Mouse (Mus musculus): ENCODE results near the gene Nelfe. TPM values are rescaled to one million over a fixed set of nuclear protein-coding genes. Genes with fewer than 3 reads are reported as not detected.

Gene Nelfe
- total RNA-seq, 1 experiment from 2014 or later: 40.6 TPM

- no peak for ATAC-seq (replicated peaks in 1 of 2; ENCODE audit: insufficient read depth in 1 of 2, low FRiP score in 2 of 2, low TSS enrichment in 1 of 2, low read depth in 1 of 2, poor library complexity in 2 of 2, severe bottlenecking in 2 of 2)
Observed at GRCm38 (mm10) chr17:34881166-34881565, 31.0 kb downstream of the Nelfe start.

- ATAC-seq (replicated peaks in 1 of 2; ENCODE audit: insufficient read depth in 1 of 2, low FRiP score in 2 of 2, low TSS enrichment in 1 of 2, low read depth in 1 of 2, poor library complexity in 2 of 2, severe bottlenecking in 2 of 2): no peak
Observed at GRCm38 (mm10) chr17:34881683-34882310, 31.6 kb downstream of the Nelfe start, which contains the start of gene Gm20547. Gm20547 (minus strand) TSS chr17:34882042.

GRCm38 (mm10) chr17:34883332-34883731 is 33.1 kb downstream of the Nelfe start:
- ATAC-seq (replicated peaks in 1 of 2; ENCODE audit: insufficient read depth in 1 of 2, low FRiP score in 2 of 2, low TSS enrichment in 1 of 2, low read depth in 1 of 2, poor library complexity in 2 of 2, severe bottlenecking in 2 of 2): peak; percentile 49 to 66; a peak in 2 of 4 replicates

GRCm38 (mm10) chr17:34884704-34885103 is 34.5 kb downstream of the Nelfe start:
- no peak for ATAC-seq (replicated peaks in 1 of 2; ENCODE audit: insufficient read depth in 1 of 2, low FRiP score in 2 of 2, low TSS enrichment in 1 of 2, low read depth in 1 of 2, poor library complexity in 2 of 2, severe bottlenecking in 2 of 2)

- no peak for ATAC-seq (replicated peaks in 1 of 2; ENCODE audit: insufficient read depth in 1 of 2, low FRiP score in 2 of 2, low TSS enrichment in 1 of 2, low read depth in 1 of 2, poor library complexity in 2 of 2, severe bottlenecking in 2 of 2)
Observed at GRCm38 (mm10) chr17:34885615-34886014, 35.4 kb downstream of the Nelfe start.

- no peak for ATAC-seq (replicated peaks in 1 of 2; ENCODE audit: insufficient read depth in 1 of 2, low FRiP score in 2 of 2, low TSS enrichment in 1 of 2, low read depth in 1 of 2, poor library complexity in 2 of 2, severe bottlenecking in 2 of 2)
Observed at GRCm38 (mm10) chr17:34887942-34888341, 37.8 kb downstream of the Nelfe start.

- ATAC-seq (replicated peaks in 1 of 2; ENCODE audit: insufficient read depth in 1 of 2, low FRiP score in 2 of 2, low TSS enrichment in 1 of 2, low read depth in 1 of 2, poor library complexity in 2 of 2, severe bottlenecking in 2 of 2): no peak
Observed at GRCm38 (mm10) chr17:34890074-34890743, 40.0 kb downstream of the Nelfe start.

- no peak for ATAC-seq (replicated peaks in 1 of 2; ENCODE audit: insufficient read depth in 1 of 2, low FRiP score in 2 of 2, low TSS enrichment in 1 of 2, low read depth in 1 of 2, poor library complexity in 2 of 2, severe bottlenecking in 2 of 2)
Observed at GRCm38 (mm10) chr17:34891377-34891776, 41.2 kb downstream of the Nelfe start.

- ATAC-seq (replicated peaks in 1 of 2; ENCODE audit: insufficient read depth in 1 of 2, low FRiP score in 2 of 2, low TSS enrichment in 1 of 2, low read depth in 1 of 2, poor library complexity in 2 of 2, severe bottlenecking in 2 of 2): no peak
Observed at GRCm38 (mm10) chr17:34893072-34893824, 43.1 kb downstream of the Nelfe start.

GRCm38 (mm10) chr17:34894074-34894597 is 43.9 kb downstream of the Nelfe start:
- ATAC-seq (replicated peaks in 1 of 2; ENCODE audit: insufficient read depth in 1 of 2, low FRiP score in 2 of 2, low TSS enrichment in 1 of 2, low read depth in 1 of 2, poor library complexity in 2 of 2, severe bottlenecking in 2 of 2): peak; percentile 59 to 62

GRCm38 (mm10) chr17:34894801-34895530 is 44.8 kb downstream of the Nelfe start:
- ATAC-seq (replicated peaks in 1 of 2; ENCODE audit: insufficient read depth in 1 of 2, low FRiP score in 2 of 2, low TSS enrichment in 1 of 2, low read depth in 1 of 2, poor library complexity in 2 of 2, severe bottlenecking in 2 of 2): no peak

- ATAC-seq (replicated peaks in 1 of 2; ENCODE audit: insufficient read depth in 1 of 2, low FRiP score in 2 of 2, low TSS enrichment in 1 of 2, low read depth in 1 of 2, poor library complexity in 2 of 2, severe bottlenecking in 2 of 2): no peak
Observed at GRCm38 (mm10) chr17:34895724-34896123, 45.5 kb downstream of the Nelfe start.

GRCm38 (mm10) chr17:34896366-34896765 is 46.2 kb downstream of the Nelfe start:
- ATAC-seq (replicated peaks in 1 of 2; ENCODE audit: insufficient read depth in 1 of 2, low FRiP score in 2 of 2, low TSS enrichment in 1 of 2, low read depth in 1 of 2, poor library complexity in 2 of 2, severe bottlenecking in 2 of 2): no peak

- ATAC-seq (replicated peaks in 1 of 2; ENCODE audit: insufficient read depth in 1 of 2, low FRiP score in 2 of 2, low TSS enrichment in 1 of 2, low read depth in 1 of 2, poor library complexity in 2 of 2, severe bottlenecking in 2 of 2): no peak
Observed at GRCm38 (mm10) chr17:34897373-34898159, 47.4 kb downstream of the Nelfe start.

GRCm38 (mm10) chr17:34898160-34898586 is 48.0 kb downstream of the Nelfe start, which contains the start of the genes C2 and Ehmt2:
C2 (minus strand) TSS chr17:34898265.
Ehmt2 (plus strand) TSS chr17:34898469.
- ATAC-seq (replicated peaks in 1 of 2; ENCODE audit: insufficient read depth in 1 of 2, low FRiP score in 2 of 2, low TSS enrichment in 1 of 2, low read depth in 1 of 2, poor library complexity in 2 of 2, severe bottlenecking in 2 of 2): peak in 1 of 2 experiments; percentile 37; a peak in 2 of 4 replicates

- ATAC-seq (replicated peaks in 1 of 2; ENCODE audit: insufficient read depth in 1 of 2, low FRiP score in 2 of 2, low TSS enrichment in 1 of 2, low read depth in 1 of 2, poor library complexity in 2 of 2, severe bottlenecking in 2 of 2): no peak
Observed at GRCm38 (mm10) chr17:34898706-34899052, 48.5 kb downstream of the Nelfe start.

Data from hematopoietic stem cell, adult 5-6 weeks (primary cell).